ENCODE assay signal across 16 mouse cellular contexts in the genomic region with DNA sequence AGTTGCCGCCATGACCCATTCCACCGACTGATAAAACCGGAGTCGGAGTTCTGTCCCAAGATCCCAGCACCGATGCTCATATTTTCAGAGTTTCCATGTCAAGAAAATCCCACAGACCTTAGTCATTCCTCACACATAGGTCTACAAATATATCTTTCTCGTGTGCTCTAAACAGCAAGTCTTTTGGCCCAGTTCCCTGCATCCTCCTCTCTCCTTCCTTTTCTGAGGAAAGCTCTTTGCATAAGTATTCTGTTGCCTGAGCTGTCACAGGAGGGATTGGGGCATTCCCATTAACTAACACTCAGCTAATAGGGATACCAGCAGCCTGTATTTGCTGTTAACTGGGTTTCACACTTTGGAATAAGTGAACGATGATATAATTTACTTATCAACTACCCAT.
DNase-seq lines count a peak whose midpoint lies in the region; TF ChIP-seq lines count a peak whose summit lies in the region.
"Had no signal": no experiment of that assay in that cellular context is flagged by ENCODE, and none has a peak within 500 bp of the region (broad histone marks: within the 10 kb centered on the region; RNA-seq: fewer than 3 reads in every experiment).

No protein-coding gene starts in this region.

- H3K27me3 ChIP-seq in cerebellum, adult 2 months (ENCODE audit: control insufficient read depth, insufficient read depth, low read length): no peaks in the 10 kb centered on the region
- H3K27me3 ChIP-seq: stomach, embryonic 15.5 days had no signal

- H3K4me3 ChIP-seq in cerebellum, adult 2 months (replicated peaks; ENCODE audit: insufficient read depth, low read depth, low read length): no peak overlapping the region
- H3K4me3 ChIP-seq: heart, embryonic 10.5 days; limb, embryonic 13.5 days; stomach, embryonic 15.5 days had no signal

- 78% methylated on average over 7 of the region's 7 CpGs for WGBS in cerebellum, adult 2 months

- DNase-seq in right cerebral cortex, adult 18-20 months: peak; percentile 77
- no peak for DNase-seq in right cerebral cortex, postnatal 4 days
- DNase-seq in left cerebral cortex, adult 18-20 months (ENCODE audit: low spot score in 2 of 2): peak; percentile 62 to 68
- peak; percentile 66 to 76 for DNase-seq in right cerebral cortex, postnatal 10 days (ENCODE audit: low spot score in 2 of 2)
- DNase-seq in embryo, embryonic 9.5 days (ENCODE audit: extremely low spot score): no peak
- no peak for DNase-seq in cerebellum, adult 2 months
- DNase-seq in thymus, postnatal 14 days: no peak
- DNase-seq: adrenal gland, postnatal 14 days; cerebellum, adult 11-12 months; heart, postnatal 10 days; kidney, adult 18-20 months; kidney, postnatal 10 days had no signal

- H3K4me1 ChIP-seq in cerebellum, adult 2 months (ENCODE audit: control insufficient read depth, insufficient read depth, low read length): no peaks in the 10 kb centered on the region
- H3K4me1 ChIP-seq: stomach, embryonic 15.5 days had no signal

- TF ChIP-seq CTCF in cerebellum, adult 2 months (IDR thresholded peaks at IDR 0.05; ENCODE audit: borderline replicate concordance, insufficient read depth, low read depth, low read length): no peak

- no peak overlapping the region for H3K27ac ChIP-seq in cerebellum, adult 2 months (ENCODE audit: insufficient read depth, low read length)
- H3K27ac ChIP-seq: heart, embryonic 10.5 days; limb, embryonic 13.5 days; liver, embryonic 14.5 days; stomach, embryonic 15.5 days had no signal

- TF ChIP-seq POLR2A in cerebellum, adult 2 months (IDR thresholded peaks at IDR 0.05; ENCODE audit: borderline replicate concordance, insufficient read depth, low read length): no peak

Comparison
In these comparisons a context has a peak if more than half of its experiments do, and no peak if none do; other contexts are left out.
1. DNase-seq: peak in right cerebral cortex, adult 18-20 months (single experiment), left cerebral cortex, adult 18-20 months (2 of 2) and right cerebral cortex, postnatal 10 days (2 of 2); none in right cerebral cortex, postnatal 4 days (single experiment), embryo, embryonic 9.5 days (single experiment), cerebellum, adult 2 months (0 of 2) and thymus, postnatal 14 days (single experiment).